Mouse (Mus musculus) layer of hippocampus, adult 2 months (tissue): ENCODE results near the gene Tmem9. TPM values are rescaled to one million over a fixed set of nuclear protein-coding genes. Genes with fewer than 3 reads are reported as not detected.

Experiments
- DNase-seq, 2 experiments: peaks; one replicate each; pipeline ENCODE4 v3.0.0; 2022; ENCODE audit warnings: low spot score in 2 of 2
- H3K27ac ChIP-seq: fragments of 200-600 bp; 2 replicates; pipeline ENCODE4 v1.8.1; 2022
- H3K4me3 ChIP-seq: fragments of 200-600 bp; 2 replicates; pipeline ENCODE4 v1.8.1; 2022; ENCODE audit warnings: mild to moderate bottlenecking
- CTCF ChIP-seq: fragments of 200-600 bp; conservative IDR thresholded peaks from 2 replicates; pipeline ENCODE4 v1.8.1; 2022; ENCODE audit warnings: antibody characterized with exemption, mild to moderate bottlenecking, moderate library complexity
- long read RNA-seq, 2 experiments: library from polyadenylated mRNA; stranded (forward); transcript quantifications; one replicate each; pipeline ENCODE4 v2.0.0; 2021; ENCODE audit warnings: borderline mapping rate in 2 of 2
- total RNA-seq, 2 experiments: library from RNA; stranded (reverse); gene quantifications; 2 replicates each; pipeline ENCODE4 v1.2.3; 2021

Tmem9 gene
- 10 to 100 TPM; 69.5 to 85.7 TPM for total RNA-seq
- long read RNA-seq, experiment 1, transcript Tmem9-201 (6 exons, 1,806 nt): major isoform, 40 of 52 reads
- long read RNA-seq, experiment 1, partial matches to known transcripts: 9 of 52 reads
- long read RNA-seq, experiment 1, other reads (novel, unspliced or antisense): 1 of 52 reads
- long read RNA-seq, experiment 2, transcript Tmem9-201 (6 exons, 1,806 nt): major isoform, 67 of 91 reads
- long read RNA-seq, experiment 2, partial matches to known transcripts: 19 of 91 reads
- long read RNA-seq, experiment 2, other reads (novel, unspliced or antisense): 4 of 91 reads

GRCm38 (mm10) chr1:136007211-136008158 lies at the start of gene Tmem9:
Tmem9 (plus strand) TSS chr1:136008150.
- peak; percentile 26 to 52 for DNase-seq
- peak within 1 kb of the TSS; percentile 55 for H3K4me3 ChIP-seq
- no peak for TF ChIP-seq CTCF
- no peak within 1 kb of the TSS for H3K27ac ChIP-seq

GRCm38 (mm10) chr1:135958483-135958882 lies 49.5 kb upstream of the Tmem9 start:
- no peak overlapping the region for H3K4me3 ChIP-seq
- DNase-seq: peak; percentile 41 to 43

GRCm38 (mm10) chr1:135963177-135963576 lies 44.8 kb upstream of the Tmem9 start:
- DNase-seq: no peak
- no peak overlapping the region for H3K27ac ChIP-seq
- H3K4me3 ChIP-seq: no peak overlapping the region
- no peak for TF ChIP-seq CTCF

More at GRCm38 (mm10) chr1:135958483-135958882, 49.5 kb upstream of the Tmem9 start:
- TF ChIP-seq CTCF: peak; percentile 90
- no peak overlapping the region for H3K27ac ChIP-seq

GRCm38 (mm10) chr1:135964561-135964960 lies 43.4 kb upstream of the Tmem9 start:
- Histone ChIP-seq H3K4me3 (no peak overlapping the region), H3K27ac (no peak overlapping the region)
- no peak for TF ChIP-seq CTCF
- DNase-seq: peak; percentile 42 to 56

DNA sequence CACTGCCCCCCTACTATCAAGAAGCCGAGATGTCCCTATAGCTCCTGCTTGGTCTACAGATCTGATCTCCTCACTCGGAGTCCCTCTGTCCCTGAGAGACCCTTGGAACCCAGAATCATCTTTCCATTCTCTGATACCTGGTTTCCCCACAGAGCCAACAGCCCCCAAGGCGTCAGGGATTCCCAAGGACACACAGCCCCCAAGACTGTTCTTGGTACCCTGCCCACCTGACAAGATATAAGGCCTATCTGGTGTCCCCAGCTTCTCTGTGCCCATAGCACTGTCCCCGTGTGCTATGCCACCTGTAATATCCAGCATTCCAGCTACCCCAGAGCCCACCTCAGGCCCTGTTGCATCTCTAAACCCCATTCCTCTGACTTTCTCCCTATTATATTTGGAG lies 40.2 kb upstream of the Tmem9 start:
- DNase-seq: no peak
- Histone ChIP-seq H3K4me3 (no peak overlapping the region), H3K27ac (no peak overlapping the region)
- no peak for TF ChIP-seq CTCF

GRCm38 (mm10) chr1:135970486-135970885 lies 37.5 kb upstream of the Tmem9 start:
- no peak overlapping the region for H3K27ac ChIP-seq
- no peak for DNase-seq
- TF ChIP-seq CTCF: no peak
- no peak overlapping the region for H3K4me3 ChIP-seq

GRCm38 (mm10) chr1:135972576-135972975 lies 35.4 kb upstream of the Tmem9 start:
- no peak for DNase-seq
- Histone ChIP-seq H3K4me3 (no peak overlapping the region), H3K27ac (no peak overlapping the region)
- no peak for TF ChIP-seq CTCF

DNA sequence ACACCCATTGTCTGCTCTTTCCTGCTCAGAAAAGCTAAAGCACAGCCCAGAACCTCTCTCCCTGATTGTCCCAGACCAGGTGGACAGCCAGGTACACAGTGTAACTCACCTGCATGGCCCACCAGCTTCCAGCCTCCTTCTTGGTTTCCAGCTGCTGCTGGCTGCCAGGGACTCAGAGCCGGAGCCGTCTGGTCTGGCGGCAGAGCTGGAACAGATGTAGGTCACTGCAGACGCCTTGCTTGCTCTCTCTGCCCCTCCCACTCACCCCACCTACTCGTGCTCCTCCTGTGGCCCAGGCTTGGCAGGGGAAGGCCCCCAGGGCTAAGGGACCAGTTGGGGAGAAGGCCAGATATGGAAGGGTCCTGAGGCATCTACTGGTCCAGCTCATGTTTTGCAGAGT lies 23.8 kb upstream of the Tmem9 start:
- Histone ChIP-seq H3K27ac (no peak overlapping the region), H3K4me3 (no peak overlapping the region)
- TF ChIP-seq CTCF: no peak
- DNase-seq: no peak

GRCm38 (mm10) chr1:135989876-135990275 lies 18.1 kb upstream of the Tmem9 start:
- Histone ChIP-seq H3K4me3 (no peak overlapping the region), H3K27ac (no peak overlapping the region)
- TF ChIP-seq CTCF: no peak
- no peak for DNase-seq

DNA sequence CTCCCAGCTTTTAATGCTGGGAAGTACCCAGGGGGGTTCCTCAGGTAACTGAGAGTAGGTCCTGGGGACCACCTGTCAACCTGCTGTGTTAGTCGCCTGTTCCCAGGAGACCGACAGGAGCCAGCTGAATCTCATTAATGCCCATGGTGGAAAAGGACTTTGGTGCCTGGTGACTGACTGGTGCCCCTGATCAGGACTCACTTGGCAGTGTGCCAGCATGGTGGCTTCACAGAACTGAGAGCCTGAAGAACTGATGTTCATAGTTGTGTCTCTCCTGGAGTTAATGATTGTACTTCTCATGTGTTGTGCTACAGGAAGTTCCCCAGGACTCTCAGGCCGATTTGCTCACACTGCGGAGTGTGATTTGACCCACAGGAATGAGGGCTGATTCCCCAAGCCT lies 14.5 kb upstream of the Tmem9 start:
- no peak for DNase-seq
- Histone ChIP-seq H3K4me3 (no peak overlapping the region), H3K27ac (no peak overlapping the region)
- no peak for TF ChIP-seq CTCF

DNA sequence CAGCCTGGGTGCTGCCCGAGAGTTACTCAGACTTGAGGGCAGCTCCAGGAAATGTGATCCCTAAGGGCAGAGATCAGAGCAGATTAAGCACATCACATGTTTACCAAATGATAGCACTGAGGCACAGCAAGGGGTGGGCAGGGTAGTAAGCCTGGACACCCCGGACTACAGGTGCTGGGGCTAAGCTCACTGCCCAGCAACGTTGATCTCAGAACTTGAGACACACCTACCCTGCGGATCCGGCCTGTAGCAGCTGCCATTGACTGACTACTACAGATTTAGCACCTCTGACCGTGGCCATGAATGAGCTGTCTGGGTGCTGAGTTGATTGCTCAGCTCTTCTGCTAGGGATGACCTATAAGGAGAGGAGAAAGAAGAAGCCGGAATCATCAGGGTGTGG lies 10.4 kb upstream of the Tmem9 start:
- DNase-seq: no peak
- no peak for TF ChIP-seq CTCF
- H3K4me3 ChIP-seq: no peak overlapping the region
- H3K27ac ChIP-seq: no peak overlapping the region

DNA sequence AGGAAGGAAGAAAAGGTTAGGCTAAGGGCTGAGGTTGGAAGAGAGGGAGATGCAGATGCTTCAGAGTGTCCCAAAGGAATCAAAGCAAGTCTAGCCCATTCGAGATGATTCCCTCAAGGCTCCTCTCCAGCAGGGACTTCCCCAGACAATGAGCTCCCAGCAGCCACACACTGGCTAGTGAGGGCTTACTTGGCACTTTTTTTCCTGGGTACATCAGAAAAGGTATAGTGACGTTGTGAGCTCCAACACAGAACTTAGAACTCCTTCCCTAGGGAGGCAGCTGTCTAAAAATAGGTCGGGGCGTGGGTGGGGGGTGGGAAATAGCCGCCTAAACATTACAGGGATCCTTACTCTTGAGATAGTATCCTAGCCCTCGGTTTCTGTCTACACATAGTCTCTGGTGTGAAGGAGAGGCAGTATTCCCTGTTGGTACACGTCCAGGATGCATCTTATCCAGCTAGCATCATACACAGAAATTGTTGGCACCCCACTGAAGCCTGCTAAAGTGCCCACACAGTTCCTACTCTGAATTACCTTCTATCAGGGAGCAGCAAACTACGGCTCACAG lies 8.1 kb upstream of the Tmem9 start:
- Histone ChIP-seq H3K27ac (no peak overlapping the region), H3K4me3 (no peak overlapping the region)
- no peak for DNase-seq
- no peak for TF ChIP-seq CTCF

DNA sequence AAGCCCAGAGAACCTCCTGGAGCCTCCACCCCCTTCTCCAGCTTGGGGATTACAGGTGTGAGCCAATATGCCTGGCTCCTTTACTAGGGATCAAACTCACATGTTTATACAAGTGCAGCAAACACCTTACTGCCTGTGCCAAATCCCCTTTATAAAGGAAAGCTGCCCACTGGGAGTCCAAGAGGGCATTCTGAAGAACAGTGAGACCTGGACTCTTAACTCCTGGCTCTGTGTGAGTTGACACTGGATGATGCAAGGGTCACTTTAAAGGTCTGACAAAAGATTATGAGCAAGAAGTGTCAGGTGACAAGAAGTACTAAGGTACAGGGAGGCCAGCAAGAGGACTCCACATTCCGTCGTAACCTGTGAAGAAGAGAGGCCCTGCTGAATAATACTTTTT lies 6.5 kb upstream of the Tmem9 start:
- no peak for DNase-seq
- no peak overlapping the region for H3K27ac ChIP-seq
- H3K4me3 ChIP-seq: no peak overlapping the region
- TF ChIP-seq CTCF: no peak
